Mouse (Mus musculus): Measurements from ENCODE around the gene Arhgap42. TPM values are rescaled to one million over a fixed set of nuclear protein-coding genes. Genes with fewer than 3 reads are reported as not detected.
A peak's percentile ranks its signal among the peaks of the same experiment; 100 is the strongest.

Gene Arhgap42
- total RNA-seq, 2 experiments from 2014 or later = 15.2 to 21.2 TPM

DNA sequence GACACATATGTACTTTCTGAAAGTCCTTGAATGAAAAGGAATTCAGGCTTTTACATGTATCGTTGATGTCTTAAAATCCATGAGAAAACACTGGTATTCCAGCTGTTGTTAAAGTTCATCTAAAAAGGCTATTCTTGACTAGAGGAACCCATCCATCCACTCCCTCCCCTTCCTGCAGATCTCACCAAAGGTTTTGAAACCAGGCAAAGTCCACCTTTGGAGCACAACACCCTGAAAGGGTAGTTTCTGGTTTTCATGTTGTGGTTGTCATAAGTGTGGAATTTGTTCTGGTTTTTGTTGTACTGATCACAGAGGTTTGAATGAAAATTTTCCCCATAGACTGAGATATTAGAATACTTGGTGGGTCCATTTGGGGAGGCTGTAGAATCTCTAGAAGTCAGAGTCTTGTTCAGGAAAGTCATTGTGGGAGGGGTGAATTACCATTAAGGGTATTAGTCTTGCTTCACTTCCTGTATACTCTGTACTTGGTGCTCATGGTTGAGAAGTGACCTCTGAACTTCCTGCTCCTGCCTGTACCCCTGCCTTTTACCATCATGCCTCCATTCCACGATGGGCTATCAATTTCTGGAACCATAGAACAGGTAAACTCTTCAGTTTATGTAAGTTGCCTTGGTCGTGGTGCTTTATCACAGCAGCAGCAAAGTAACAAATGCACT, 27.4 kb downstream of the Arhgap42 start:
- no peak for DNase-seq

DNA sequence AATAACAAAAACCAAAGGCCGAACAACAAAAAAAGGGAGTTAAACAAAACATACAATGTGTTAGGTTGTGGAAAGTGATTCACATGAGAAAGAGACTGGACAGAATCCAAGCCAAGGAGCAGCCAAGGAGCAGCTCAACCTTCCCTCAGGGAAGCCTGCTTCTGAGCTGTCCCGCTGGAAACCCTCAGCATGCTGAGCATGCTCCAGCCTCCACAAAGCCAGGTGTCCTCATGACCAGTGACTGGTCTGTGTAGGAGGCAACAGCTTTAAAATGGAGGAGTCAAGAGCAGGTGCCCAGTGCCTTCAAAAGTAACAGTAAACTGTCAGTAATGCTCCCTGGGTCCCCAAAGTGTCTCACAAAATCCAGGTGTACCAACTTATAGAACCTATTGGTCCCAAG, 28.4 kb downstream of the Arhgap42 start:
- no peak for DNase-seq
- intact Hi-C loops (cut with DNase I) = no loop called here

More for the DNA sequence above, 27.4 kb downstream of the Arhgap42 start:
- intact Hi-C loops (cut with DNase I) = no loop called here

DNA sequence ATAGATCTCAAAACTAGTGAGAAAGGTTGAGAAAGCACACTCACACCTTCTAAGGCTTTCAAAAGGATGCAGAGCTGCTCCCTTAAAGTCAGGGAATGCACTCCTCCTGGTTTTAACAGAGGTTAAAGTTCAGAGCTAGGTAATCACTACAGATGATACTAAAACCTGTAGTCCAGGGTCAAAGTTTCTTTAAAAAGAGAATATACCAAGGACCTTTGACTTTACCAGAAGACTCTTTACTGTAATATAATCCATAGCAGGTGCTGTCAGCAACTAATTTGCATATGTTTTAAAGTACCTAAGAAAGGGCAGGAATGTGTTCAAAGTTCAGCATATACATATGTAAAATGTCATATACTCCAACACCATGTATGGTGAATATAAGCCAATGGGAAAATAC, 30.7 kb downstream of the Arhgap42 start:
- DNase-seq = no peak
- intact Hi-C loops (cut with DNase I) = no loop called here

DNA sequence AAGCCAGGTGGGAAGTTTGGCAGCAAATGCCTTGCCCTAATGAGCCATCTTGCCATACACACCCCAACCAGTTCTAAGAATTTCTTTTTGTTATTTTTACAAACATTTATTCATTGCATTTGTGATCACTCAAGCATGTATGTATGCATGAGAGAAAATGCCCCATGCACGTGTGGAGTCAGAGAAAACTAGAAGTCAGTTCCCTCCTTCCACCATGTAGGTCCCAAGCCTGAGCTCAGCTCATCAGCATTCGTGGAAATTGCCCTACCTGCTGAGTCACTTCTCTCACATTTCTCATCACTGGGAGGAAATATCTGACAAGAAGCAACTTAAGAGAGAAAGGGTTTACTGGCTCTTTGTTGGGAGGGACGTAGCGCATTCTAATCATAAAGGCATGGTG, 31.6 kb downstream of the Arhgap42 start:
- DNase-seq = no peak
- intact Hi-C loops (cut with DNase I) = no loop called here

DNA sequence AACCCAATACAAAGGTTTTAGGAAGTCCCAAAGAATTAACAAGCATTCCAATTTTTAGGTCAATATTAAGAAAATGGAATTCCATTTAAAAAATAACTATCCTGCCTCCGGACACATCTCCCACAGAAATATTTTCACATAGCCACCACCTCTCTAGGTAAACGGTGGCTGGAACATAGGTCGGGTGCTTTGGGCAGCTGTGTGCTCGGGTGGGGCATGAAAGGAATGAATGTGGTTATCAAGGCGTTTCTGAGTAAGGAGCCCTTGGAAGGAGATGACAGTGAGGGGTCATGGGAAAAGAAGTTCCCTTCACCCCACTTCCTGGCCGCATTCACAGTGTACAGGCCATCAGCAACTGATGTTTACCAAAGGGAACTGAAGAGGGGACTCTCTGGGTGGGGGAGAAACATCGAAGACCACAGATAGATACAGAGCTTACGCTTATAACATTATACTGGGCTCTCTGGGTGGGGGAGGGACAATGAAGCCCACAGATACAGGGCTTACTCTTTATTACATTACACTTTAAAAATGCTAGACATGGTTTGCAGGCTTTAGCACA, 38.0 kb downstream of the Arhgap42 start:
- intact Hi-C loops (cut with DNase I) = no loop called here

DNA sequence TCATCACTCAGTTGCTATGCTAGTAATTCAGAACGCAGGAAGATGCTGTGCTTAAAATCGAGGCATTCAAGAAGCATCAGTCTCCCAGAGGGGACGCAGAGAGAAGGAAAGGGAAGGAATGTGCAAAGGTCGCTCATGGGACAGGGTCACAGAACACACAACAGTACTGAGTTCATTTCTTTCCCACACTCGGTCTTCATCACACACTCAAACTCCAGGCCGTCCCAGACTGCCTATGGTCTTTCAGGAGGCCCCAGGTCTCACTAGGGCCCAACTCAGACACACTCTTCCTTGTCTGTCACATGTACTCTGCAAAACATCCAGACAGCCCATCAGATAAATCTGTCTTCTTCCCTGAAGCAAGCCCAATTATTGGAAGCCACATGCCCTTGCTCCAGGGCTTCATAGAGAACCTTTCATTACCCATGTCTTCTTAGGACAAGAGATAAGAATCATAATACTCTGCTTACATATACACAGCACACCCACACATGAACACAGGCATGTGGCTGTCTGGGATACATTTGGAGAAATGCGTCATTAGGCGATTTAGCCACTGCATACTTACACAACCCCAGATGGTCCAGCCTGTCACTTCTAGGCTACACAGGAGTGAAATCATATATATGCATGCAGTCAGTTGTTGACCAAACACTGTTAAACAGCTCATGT, 39.6 kb downstream of the Arhgap42 start:
- intact Hi-C loops (cut with DNase I) = no loop called here

More for the DNA sequence above, 38.0 kb downstream of the Arhgap42 start:
- no peak for DNase-seq

DNA sequence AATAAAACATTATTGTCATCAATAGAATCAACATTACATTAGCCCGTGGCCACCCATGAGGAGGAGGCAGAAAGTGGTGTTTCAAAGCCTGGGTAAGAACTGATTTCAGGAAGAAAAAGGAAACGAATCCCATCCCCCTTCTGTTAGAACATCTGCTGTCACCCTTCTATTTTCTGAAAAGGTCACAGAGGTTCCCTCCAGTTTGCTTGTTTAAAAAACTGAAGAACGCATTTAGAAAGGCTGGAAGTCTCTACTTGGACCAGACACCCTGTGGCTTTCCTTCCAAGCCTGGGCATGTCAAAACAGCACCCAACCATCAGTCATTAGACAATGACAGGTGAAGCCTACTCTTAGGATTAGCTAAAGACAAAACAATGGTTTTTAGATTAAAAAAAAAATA, 40.3 kb downstream of the Arhgap42 start:
- intact Hi-C loops (cut with DNase I) = no loop called here

More for the DNA sequence above, 39.6 kb downstream of the Arhgap42 start:
- no peak for DNase-seq

DNA sequence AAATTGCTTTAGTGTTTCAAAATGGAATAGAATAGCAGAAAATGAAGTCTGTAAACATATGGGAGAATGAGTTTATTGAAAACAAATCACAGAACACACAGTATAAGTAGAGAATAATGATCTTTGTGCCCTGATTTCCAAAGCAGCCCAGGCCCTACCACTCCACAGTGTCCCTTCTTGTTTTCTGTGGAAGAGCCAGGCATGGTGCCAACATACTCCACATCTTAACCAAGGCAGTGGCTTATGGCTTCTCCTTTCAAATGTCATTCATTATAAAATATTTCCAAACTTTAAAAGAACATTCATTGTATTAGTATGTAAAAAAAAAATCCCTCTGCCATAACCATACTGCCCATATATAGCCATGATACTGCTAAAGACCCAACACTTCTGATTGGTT, 42.9 kb downstream of the Arhgap42 start:
- intact Hi-C loops (cut with DNase I) = no loop called here
- DNase-seq = peak; percentile 17

More for the DNA sequence above, 40.3 kb downstream of the Arhgap42 start:
- no peak for DNase-seq

DNA sequence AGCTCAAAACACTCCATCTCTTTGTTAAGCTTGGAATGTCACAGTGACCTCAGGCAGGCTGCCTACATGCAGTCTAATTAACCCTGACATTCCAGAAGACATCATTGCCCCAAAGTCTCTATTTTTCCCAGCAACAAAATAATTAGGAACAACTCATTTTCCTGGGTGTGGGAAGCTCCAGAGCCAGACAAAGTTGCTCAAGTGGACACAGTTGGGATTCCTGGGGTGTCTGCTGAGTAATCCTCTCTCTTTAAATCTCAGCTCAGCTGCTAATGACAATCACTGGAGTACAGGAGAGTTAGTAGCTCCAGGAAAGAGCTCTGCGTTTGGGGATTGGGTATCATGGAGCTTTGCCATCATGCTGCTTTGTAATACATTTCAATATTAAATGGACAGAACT, 44.4 kb downstream of the Arhgap42 start:
- no peak for DNase-seq
- intact Hi-C loops (cut with DNase I) = no loop called here

DNA sequence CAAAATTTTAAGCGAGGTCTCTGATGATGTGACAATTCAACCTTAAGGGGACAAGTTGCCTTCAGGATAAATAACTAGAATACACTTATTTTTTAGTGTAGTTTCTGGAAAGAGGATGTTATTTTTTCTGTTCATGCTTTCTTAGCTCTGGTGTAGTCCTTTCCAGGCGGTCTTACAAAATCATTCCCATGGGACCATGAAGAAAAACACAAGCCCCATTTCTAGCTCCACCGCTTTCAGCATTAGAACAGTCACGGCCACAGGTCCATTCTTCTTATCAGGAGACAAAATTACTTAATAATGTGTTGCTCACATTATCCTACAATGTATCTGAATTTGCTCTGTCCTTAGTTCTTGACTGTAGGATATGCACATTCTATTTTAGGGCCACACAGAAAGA, 46.2 kb downstream of the Arhgap42 start:
- intact Hi-C loops (cut with DNase I) = no loop called here
- DNase-seq = no peak

DNA sequence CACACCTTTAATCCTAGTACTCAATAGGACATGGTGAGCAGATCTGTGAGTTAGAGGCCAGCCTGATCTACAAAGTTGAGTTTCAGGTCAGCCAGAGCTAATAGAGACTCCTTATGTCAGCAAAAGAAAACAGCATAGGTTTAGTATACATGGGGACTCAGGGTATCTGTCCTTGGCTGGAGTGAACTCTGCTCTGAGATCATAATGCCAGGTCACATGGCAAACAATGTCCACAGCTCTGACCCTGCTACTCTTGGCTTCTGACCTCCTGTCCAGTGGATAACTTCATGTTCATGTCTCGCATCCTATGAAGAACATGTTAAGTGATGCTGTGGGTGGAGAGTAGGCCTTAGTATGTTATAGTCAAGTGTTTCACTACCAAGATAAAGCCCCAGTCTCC, 48.1 kb downstream of the Arhgap42 start:
- no peak for DNase-seq
- intact Hi-C loops (cut with DNase I) = no loop called here

DNA sequence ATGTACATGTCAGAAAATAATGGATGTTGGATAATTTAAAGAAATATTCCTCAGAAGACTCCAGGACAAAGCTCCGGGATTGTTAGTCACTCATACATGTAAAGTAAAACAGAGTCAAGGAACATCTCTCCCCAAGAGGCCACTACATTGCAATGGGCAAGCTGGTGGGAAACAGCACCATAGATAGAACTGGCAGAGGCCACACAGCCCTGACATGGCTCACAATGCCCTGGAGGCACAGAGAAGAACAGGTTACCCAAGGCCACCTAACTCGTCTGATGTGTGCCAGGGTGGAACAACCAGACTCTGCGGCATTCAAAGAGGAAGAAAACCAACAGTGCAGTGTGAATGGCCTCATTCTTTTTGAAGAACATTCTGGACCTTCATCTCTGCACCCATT, 50.7 kb downstream of the Arhgap42 start:
- intact Hi-C loops (cut with DNase I) = no loop called here
- no peak for DNase-seq

DNA sequence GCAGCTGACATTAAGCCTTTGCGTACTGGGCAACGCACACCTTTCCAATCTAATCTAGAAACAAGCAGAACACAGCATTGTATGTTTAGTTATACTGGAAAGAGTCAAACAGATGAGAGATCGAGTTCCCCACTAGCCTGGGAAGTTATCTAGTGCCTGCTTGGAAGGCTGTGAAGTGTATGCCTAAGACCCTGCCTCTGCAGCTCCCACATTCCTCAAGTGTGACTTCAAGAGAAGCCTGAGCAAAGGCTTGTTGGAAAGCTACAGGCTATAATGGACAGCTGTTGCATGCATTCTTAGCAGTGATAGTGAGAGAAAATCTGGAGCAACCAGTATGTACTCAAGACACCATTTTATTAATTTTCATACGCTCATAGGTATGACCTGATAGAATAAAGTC, 61.2 kb downstream of the Arhgap42 start:
- DNase-seq = no peak
- intact Hi-C loops (cut with DNase I) = no loop called here

DNA sequence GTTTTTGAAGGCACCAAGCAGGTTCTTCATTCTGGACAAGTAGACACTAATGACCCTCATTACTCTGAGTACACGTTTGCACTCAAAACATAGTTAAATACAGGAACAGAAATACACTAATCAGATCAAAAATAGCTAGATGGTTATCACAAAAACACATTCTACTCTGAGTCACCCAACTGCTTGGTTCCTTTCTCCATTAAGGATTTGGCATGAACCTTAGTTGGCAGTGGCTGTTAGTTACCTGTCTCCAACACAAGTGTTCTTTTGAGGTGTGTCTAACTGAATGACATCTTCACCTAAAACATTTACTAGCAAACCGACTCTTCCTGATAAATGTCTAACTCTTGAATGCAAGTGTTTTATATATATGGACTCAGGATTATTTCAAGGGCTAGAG, 64.0 kb downstream of the Arhgap42 start:
- intact Hi-C loops (cut with DNase I) = no loop called here

DNA sequence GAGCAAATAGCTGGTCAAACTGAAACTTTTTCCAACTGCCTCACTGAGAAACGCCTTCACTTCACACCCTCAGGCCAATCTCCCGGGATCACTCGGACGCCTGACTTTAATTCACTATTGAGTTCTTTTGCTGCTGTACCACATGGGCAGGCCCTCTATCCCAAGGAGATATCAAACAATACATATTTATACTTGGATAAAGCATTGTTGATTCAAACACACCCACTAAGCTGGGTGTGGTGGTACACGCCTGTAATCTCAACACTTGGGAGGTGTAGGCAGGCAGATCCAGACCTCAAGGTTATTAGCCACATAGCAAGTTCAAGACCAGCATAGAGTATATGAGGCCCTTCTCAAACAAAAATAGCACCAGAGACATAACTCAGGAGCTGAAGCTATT, 64.7 kb downstream of the Arhgap42 start:
- intact Hi-C loops (cut with DNase I) = no loop called here
- DNase-seq = no peak

More for the DNA sequence above, 64.0 kb downstream of the Arhgap42 start:
- no peak for DNase-seq

DNA sequence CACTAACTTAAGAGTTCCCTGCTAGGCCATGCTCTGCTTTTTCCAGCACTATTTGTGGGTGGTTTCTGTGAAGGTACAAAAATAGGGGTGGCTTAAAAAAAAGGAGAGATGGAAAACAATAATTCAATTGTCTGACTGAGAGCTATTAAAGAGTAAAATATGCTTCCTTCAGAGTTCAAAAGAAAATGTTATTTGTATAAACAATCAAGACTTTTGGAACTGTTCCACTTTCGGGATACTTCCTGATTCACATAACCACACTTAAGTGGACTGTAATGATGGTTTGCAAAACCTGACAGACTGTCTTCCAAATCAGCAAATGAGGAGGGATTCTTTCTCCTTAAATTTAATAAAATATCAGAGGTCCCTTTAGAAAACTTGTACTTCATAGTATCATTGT, 65.8 kb downstream of the Arhgap42 start:
- DNase-seq = no peak
- intact Hi-C loops (cut with DNase I) = no loop called here

DNA sequence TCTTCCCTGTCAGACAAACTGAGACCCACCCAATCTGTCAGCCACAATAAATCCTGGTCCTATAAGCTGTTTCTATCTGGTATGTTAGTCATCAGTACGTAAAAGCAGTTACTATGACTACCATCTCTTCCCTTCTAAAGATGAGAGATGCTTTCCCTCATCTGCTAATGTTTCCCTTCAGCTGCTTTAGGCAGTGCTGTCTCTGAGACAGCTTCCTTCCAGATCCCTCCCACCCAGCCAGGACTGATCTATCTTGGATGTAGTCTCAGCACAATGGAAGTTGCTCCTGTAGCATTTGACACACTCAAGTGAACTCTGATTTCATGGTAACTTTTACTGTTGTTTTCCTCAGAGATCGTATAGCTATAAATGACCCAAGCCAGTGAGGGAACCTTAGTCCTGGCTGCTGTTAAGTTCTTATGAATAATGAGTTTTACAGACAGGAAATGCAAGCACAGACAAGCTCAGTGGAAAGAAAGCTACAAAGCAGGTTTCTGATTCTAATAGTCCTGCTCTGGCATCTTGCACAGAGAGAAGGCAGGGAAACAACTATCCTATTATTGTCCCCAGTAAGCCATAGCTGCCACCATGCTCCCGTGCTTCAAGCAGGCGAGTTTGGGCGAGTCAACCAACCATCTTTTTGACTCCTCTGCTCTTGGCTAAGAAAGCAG, 67.6 kb downstream of the Arhgap42 start:
- DNase-seq = no peak
- intact Hi-C loops (cut with DNase I) = no loop called here

DNA sequence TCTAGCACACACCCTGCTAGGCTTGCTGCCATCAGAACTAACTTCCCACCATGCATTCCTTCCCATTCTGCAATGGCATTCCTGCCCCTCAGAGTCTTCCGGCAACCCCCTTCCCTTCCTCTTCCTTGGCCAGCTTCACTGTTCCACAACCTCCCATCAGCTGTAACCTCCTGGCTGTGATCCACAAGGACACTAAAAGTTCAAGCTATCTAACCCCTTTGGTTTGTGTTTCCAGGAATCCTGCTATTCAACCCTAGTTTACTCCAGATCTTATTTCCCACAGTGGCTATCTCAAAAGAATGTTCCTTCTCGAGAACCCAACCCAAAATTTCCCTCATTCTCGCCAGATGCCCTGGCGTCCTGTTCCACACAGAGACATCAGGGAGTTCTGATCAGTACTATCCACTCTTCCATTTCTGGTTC, 73.2 kb downstream of the Arhgap42 start:
- intact Hi-C loops (cut with DNase I) = no loop called here

DNA sequence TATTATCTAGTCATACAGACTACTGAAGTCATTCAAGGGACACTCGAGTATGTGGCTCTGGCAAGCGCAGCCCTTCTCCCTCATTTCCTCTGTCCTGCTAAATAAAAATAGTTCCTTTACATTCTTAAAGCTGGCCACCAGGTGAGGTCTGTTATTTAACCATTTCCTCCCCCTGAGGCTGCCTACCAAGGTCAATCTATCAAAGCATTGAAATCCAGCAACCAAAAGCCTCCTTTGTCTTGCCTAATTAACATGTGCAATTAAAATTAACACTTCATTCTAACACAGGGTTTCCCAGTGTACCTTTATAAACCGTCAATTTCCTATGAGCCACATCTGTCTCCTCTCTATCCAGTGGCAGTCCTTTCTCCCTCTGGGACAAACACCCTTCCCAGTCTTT, 78.2 kb downstream of the Arhgap42 start:
- intact Hi-C loops (cut with DNase I) = no loop called here
- DNase-seq = no peak

More for the DNA sequence above, 73.2 kb downstream of the Arhgap42 start:
- no peak for DNase-seq

DNA sequence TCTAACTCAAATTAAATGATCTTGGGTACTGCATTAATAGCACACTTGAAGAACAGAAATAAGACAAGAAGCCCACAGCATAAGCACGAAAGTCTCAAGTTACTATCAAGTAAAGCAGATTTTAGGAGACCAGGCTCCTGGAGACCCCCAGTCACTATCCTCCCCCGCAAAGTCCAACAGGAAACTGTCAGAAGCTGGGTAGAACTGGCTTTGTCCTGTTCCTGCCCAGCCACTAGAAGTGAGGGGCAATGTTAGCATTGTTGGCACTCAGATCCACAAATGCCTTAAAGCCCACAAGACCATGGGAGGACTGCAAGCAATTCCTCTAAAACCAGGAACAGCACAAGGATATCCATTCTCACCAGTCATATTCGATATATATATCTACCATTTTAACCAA, 80.7 kb downstream of the Arhgap42 start:
- intact Hi-C loops (cut with DNase I) = no loop called here

DNA sequence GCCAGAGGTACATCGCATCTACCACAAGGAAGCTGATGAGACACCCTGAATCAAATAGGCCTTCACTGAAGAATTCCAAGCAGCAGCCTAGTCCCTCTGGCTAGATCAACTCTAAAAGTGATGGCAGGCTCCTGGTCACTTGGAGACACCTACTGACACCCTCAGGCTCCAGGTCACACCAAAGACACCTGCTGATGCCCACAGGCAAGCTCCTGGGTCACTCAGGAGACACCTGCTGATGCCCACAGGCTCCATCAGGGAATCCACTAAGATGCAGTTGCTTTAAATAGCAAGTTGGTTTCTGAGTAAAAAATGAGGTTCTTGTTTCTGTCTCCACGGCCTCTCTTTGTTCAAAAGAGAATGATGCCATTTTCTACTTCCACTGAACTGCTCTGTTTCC, 81.5 kb downstream of the Arhgap42 start:
- no peak for DNase-seq
- intact Hi-C loops (cut with DNase I) = no loop called here

More for the DNA sequence above, 80.7 kb downstream of the Arhgap42 start:
- DNase-seq = no peak

DNA sequence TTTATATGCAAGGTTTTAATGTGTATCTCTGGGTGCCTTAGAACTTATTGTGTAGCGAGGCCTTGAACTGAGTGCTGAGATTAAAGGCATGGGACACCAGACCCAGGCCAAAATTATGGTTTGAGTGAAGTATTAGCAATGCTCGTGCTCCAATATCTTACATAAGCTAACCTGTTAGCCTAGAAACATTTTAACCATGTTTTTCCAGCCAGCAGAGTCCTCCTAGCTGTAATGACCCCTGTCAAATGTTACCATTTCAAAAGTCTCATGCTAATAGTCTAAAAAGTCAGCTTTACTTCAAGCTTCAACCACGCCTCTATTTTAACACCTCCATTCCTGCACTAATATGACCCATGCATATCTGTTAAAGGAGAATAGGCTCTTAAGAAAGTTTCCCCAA, 84.3 kb downstream of the Arhgap42 start:
- intact Hi-C loops (cut with DNase I) = no loop called here
- no peak for DNase-seq

Measured in left cerebral cortex, postnatal 4 days (tissue).